Mouse (Mus musculus) midbrain, embryonic 14.5 days (tissue): ENCODE measurements around the gene Emg1. TPM values are rescaled to one million over a fixed set of nuclear protein-coding genes. Genes with fewer than 3 reads are reported as not detected.

Experiments
- microRNA counts: library from miRNA; unstranded; fragments of <30 nt; microRNA quantifications from one replicate; lab custom pipeline; 2016
- microRNA-seq: library from miRNA; unstranded; fragments of <30 nt; microRNA quantifications from one replicate; pipeline ENCODE4, GENCODE M21; 2016
- polyA plus RNA-seq: library from polyadenylated mRNA; unstranded; fragments of >200 nt; fragmentation: Nextera tagmentation; extraction: Ambion mirVana; gene quantifications from 2 replicates; pipeline ENCODE4 v1.2.1, GENCODE M21; 2014

The Emg1 gene
- polyA plus RNA-seq, 1 experiment from 2014 or later, result 111 TPM

MicroRNAs within 50 kb of the gene (microRNA counts, 519-probe panel; counts per million panel counts)
- microRNA mmu-miR-141 (lab: Ali Mortazavi, UCI) (not detected), microRNA mmu-miR-200c (lab: Ali Mortazavi, UCI) (not detected)

Small RNA genes within 50 kb of the gene (microRNA-seq; reads per million reads assigned to microRNA genes)
- 2.1 reads per million, percentile 12 among the genes with 10 or more reads in this experiment for gene Mir141
- gene Mir200c, result 14.8 reads per million, percentile 37 among the genes with 10 or more reads in this experiment

Other genes starting within 250 kb of the Emg1 start
- gene Clstn3, start 247.4 kb downstream of the Emg1 start, polyA plus RNA-seq, result 78.0 and 105 TPM in 2 replicates
- gene C1rl, start 219.1 kb downstream of the Emg1 start, polyA plus RNA-seq, result 0.09 and 0.27 TPM in 2 replicates
- 0.12 TPM in 1 of 2 replicates, not detected in the other for gene C1ra, start 199.8 kb downstream of the Emg1 start, polyA plus RNA-seq
- 0.27 and 0.28 TPM in 2 replicates for gene C1s1, start 169.8 kb downstream of the Emg1 start, polyA plus RNA-seq
- not detected in 2 replicates for gene C1rb, start 141.9 kb downstream of the Emg1 start, polyA plus RNA-seq
- gene C1s2, start 76.1 kb downstream of the Emg1 start, polyA plus RNA-seq, result 0.08 TPM in 2 replicates
- gene Lpcat3, start 49.2 kb downstream of the Emg1 start, polyA plus RNA-seq, result 31.9 and 34.6 TPM in 2 replicates
- gene Phb2, start 158 bp upstream of the Emg1 start, polyA plus RNA-seq, result 249 and 250 TPM in 2 replicates
- gene Ptpn6, start 26.5 kb upstream of the Emg1 start, polyA plus RNA-seq, result 2.1 and 5.6 TPM in 2 replicates
- gene Grcc10, start 29.2 kb upstream of the Emg1 start, polyA plus RNA-seq, result 689 and 844 TPM in 2 replicates
- gene Gm45234, start 43.8 kb upstream of the Emg1 start, polyA plus RNA-seq, result not detected in 2 replicates
- 24.4 and 32.3 TPM in 2 replicates for gene Atn1, start 44.3 kb upstream of the Emg1 start, polyA plus RNA-seq
- gene Eno2, start 57.5 kb upstream of the Emg1 start, polyA plus RNA-seq, result 64.3 and 83.3 TPM in 2 replicates
- gene Lrrc23, start 67.5 kb upstream of the Emg1 start, polyA plus RNA-seq, result 1.4 and 3.2 TPM in 2 replicates
- 5.9 and 6.3 TPM in 2 replicates for gene Spsb2, start 96.5 kb upstream of the Emg1 start, polyA plus RNA-seq
- 343 and 349 TPM in 2 replicates for gene Tpi1, start 102.1 kb upstream of the Emg1 start, polyA plus RNA-seq
- gene Usp5, start 117.3 kb upstream of the Emg1 start, polyA plus RNA-seq, result 184 and 191 TPM in 2 replicates
- 25.0 and 43.7 TPM in 2 replicates for gene Cdca3, start 117.4 kb upstream of the Emg1 start, polyA plus RNA-seq
- gene Gnb3, start 128.1 kb upstream of the Emg1 start, polyA plus RNA-seq, result 1.7 and 4.5 TPM in 2 replicates
- gene P3h3, start 145.6 kb upstream of the Emg1 start, polyA plus RNA-seq, result 13.9 and 15.7 TPM in 2 replicates
- 14.7 and 34.9 TPM in 2 replicates for gene Gpr162, start 151.8 kb upstream of the Emg1 start, polyA plus RNA-seq
- gene Cd4, start 176.0 kb upstream of the Emg1 start, polyA plus RNA-seq, result 0.11 and 0.27 TPM in 2 replicates
- gene Lag3, start 199.5 kb upstream of the Emg1 start, polyA plus RNA-seq, result 3.3 and 3.5 TPM in 2 replicates
- gene Ptms, start 207.9 kb upstream of the Emg1 start, polyA plus RNA-seq, result 749 and 823 TPM in 2 replicates
- gene Mlf2, start 219.2 kb upstream of the Emg1 start, polyA plus RNA-seq, result 535 and 570 TPM in 2 replicates